Mouse (Mus musculus) small intestine, adult 2 months (tissue): ENCODE measurements around the gene Rad51b. TPM values are rescaled to one million over a fixed set of nuclear protein-coding genes. Genes with fewer than 3 reads are reported as not detected.

Experiments used
- H3K27ac ChIP-seq: fragments of 200-500 bp; 2 replicates; pipeline ENCODE4 v1.5.1; 2012; ENCODE audit warnings: low read depth, low read length, control low read depth, inconsistent platforms; ENCODE audit not compliant: insufficient read depth
- H3K27me3 ChIP-seq: fragments of 200-500 bp; 2 replicates; pipeline ENCODE4 v1.6.1; 2012; ENCODE audit warnings: mild to moderate bottlenecking, moderate library complexity, low read length, inconsistent platforms; ENCODE audit not compliant: control insufficient read depth, insufficient read depth
- H3K36me3 ChIP-seq: fragments of 200-500 bp; 2 replicates; pipeline ENCODE4 v1.6.1; 2012; ENCODE audit warnings: mild to moderate bottlenecking, low read length, control low read depth, inconsistent platforms; ENCODE audit not compliant: control insufficient read depth, insufficient read depth
- H3K4me1 ChIP-seq: fragments of 200-500 bp; 2 replicates; pipeline ENCODE4 v1.6.1; 2012; ENCODE audit warnings: low read length, inconsistent platforms, mixed read lengths; ENCODE audit not compliant: control insufficient read depth, insufficient read depth, insufficient read length
- H3K4me3 ChIP-seq: fragments of 200-500 bp; 2 replicates; pipeline ENCODE4 v1.5.1; 2012; ENCODE audit warnings: low read depth, mild to moderate bottlenecking, control low read depth, inconsistent platforms, low read length, moderate library complexity
- CTCF ChIP-seq: fragments of 200-500 bp; IDR thresholded peaks from 2 replicates; pipeline ENCODE4 v1.5.1; 2012; ENCODE audit warnings: low read depth, mild to moderate bottlenecking, control low read depth, inconsistent platforms, low read length, moderate library complexity, mixed read lengths; ENCODE audit not compliant: insufficient replicate concordance, insufficient read length; ENCODE audit errors: extremely low read depth
- POLR2A ChIP-seq: fragments of 200-500 bp; IDR thresholded peaks from 2 replicates; pipeline ENCODE4 v1.6.1; 2012; ENCODE audit warnings: low read depth, mild to moderate bottlenecking, control low read depth, inconsistent platforms, low read length, moderate library complexity
- WGBS: fragments of 180-500 bp; shearing (Covaris S2); methylation state at CpG from one replicate; pipeline ENCODE4 v1.1.7; 2018; 5-methylcytosine and 5-hydroxymethylcytosine counted together
- polyA plus RNA-seq: library from polyadenylated mRNA; depleted of rRNA; stranded (reverse); fragments of >200 nt; gene quantifications from 2 replicates; pipeline ENCODE4 v1.2.3, GENCODE M21; 2012

The Rad51b gene
- polyA plus RNA-seq, 1 experiment: 0.46 TPM

GRCm38 (mm10) chr12:79351461-79351860 lies 54.4 kb downstream of the Rad51b start:
- H3K27ac ChIP-seq: 0 out of 2 replicates have a peak overlapping the region, but pooled peaks have one; percentile 5
- no peaks in the 10 kb centered on the region for H3K36me3 ChIP-seq
- H3K27me3 ChIP-seq: no peaks in the 10 kb centered on the region
- H3K4me3 ChIP-seq: no peak overlapping the region
- peaks cover 16% of the 10 kb centered on the region; the same call in 1 of the 2 replicates for H3K4me1 ChIP-seq
- no peak for TF ChIP-seq CTCF
- no peak for TF ChIP-seq POLR2A
- 71% methylated on average over 7 of the region's 7 CpGs for WGBS

- Histone ChIP-seq H3K4me3 (no peak overlapping the region), H3K36me3 (no peaks in the 10 kb centered on the region), H3K27ac (peak overlapping the region; percentile 33)
Measured at GRCm38 (mm10) chr12:79352086-79352741, 55.1 kb downstream of the Rad51b start.

DNA sequence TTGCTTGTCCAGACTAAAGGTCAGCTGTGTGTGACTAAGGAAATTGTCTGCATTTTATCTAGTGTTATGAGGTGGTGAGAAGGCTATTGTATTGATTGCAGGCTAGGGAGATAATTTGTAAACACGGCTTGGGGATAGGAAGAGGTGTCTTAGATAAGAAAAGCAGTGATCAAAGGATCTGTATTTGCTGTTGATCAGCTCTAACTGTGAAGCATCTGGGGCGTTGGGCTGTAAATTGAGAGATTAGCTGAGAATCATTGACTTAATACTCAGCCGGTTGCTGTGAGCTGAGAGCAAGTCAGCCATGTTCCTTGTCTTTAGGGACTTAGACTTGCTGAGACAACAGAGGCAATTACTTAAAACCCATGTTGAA lies 55.6 kb downstream of the Rad51b start:
- no peak for TF ChIP-seq POLR2A
- TF ChIP-seq CTCF: no peak
- Histone ChIP-seq H3K4me3 (no peak overlapping the region), H3K27ac (peak overlapping the region; percentile 53), H3K27me3 (no peaks in the 10 kb centered on the region), H3K4me1 (peaks cover 14% of the 10 kb centered on the region; the same call in 1 of the 2 replicates), H3K36me3 (no peaks in the 10 kb centered on the region)
- 16% methylated on average over 3 of the region's 3 CpGs for WGBS

More at GRCm38 (mm10) chr12:79352086-79352741, 55.1 kb downstream of the Rad51b start:
- H3K4me1 ChIP-seq: peaks cover 16% of the 10 kb centered on the region; the same call in 1 of the 2 replicates
- H3K27me3 ChIP-seq: no peaks in the 10 kb centered on the region
- TF ChIP-seq CTCF (no peak), POLR2A (no peak)
- WGBS: 18% methylated on average over 3 of the region's 3 CpGs

GRCm38 (mm10) chr12:79353356-79353755 lies 56.3 kb downstream of the Rad51b start:
- H3K27me3 ChIP-seq: no peaks in the 10 kb centered on the region
- H3K36me3 ChIP-seq: no peaks in the 10 kb centered on the region
- TF ChIP-seq CTCF (no peak), POLR2A (no peak)
- peaks cover 14% of the 10 kb centered on the region; the same call in 1 of the 2 replicates for H3K4me1 ChIP-seq
- H3K27ac ChIP-seq: no peak overlapping the region
- H3K4me3 ChIP-seq: no peak overlapping the region
- 60% methylated on average over 5 of the region's 5 CpGs for WGBS

DNA sequence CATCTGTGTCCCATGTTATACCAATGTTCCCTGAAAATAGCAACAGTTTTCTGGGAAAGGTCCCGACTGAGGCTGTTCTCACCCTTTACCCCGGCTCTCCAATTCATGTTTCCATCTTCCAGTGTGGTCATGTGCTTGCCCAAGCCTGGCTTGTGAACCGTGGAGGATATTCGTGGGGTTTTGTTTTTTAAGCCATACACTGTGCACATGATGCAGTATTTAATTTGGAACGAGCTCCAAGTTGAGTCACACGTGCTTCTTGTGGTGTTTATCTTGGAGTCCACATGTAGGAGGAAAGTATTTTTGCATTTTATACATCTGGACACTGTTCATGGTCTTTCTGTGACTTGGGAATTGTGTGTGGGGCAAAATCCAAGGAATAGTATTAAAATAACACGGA lies 57.5 kb downstream of the Rad51b start:
- no peak overlapping the region for H3K4me3 ChIP-seq
- H3K36me3 ChIP-seq: no peaks in the 10 kb centered on the region
- TF ChIP-seq CTCF (no peak), POLR2A (no peak)
- H3K27me3 ChIP-seq: no peaks in the 10 kb centered on the region
- WGBS: 51% methylated on average over 7 of the region's 7 CpGs
- peaks cover 14% of the 10 kb centered on the region; the same call in 1 of the 2 replicates for H3K4me1 ChIP-seq
- H3K27ac ChIP-seq: no peak overlapping the region

GRCm38 (mm10) chr12:79356138-79356537 lies 59.1 kb downstream of the Rad51b start:
- Histone ChIP-seq H3K4me1 (peaks cover 16% of the 10 kb centered on the region; the same call in 1 of the 2 replicates), H3K36me3 (no peaks in the 10 kb centered on the region), H3K27me3 (no peaks in the 10 kb centered on the region), H3K27ac (no peak overlapping the region), H3K4me3 (no peak overlapping the region)
- TF ChIP-seq CTCF: no peak
- TF ChIP-seq POLR2A: no peak
- 79% methylated on average over 4 of the region's 4 CpGs for WGBS

GRCm38 (mm10) chr12:79357631-79358030 lies 60.5 kb downstream of the Rad51b start:
- no peak overlapping the region for H3K27ac ChIP-seq
- WGBS: 83% methylated on average over 5 of the region's 5 CpGs
- H3K4me1 ChIP-seq: peaks cover 7% of the 10 kb centered on the region; the same call in 1 of the 2 replicates
- TF ChIP-seq POLR2A (no peak), CTCF (no peak)
- no peaks in the 10 kb centered on the region for H3K27me3 ChIP-seq
- no peak overlapping the region for H3K4me3 ChIP-seq
- H3K36me3 ChIP-seq: no peaks in the 10 kb centered on the region
